ENCODE assay signal across 11 mouse cellular contexts in the genomic region with DNA sequence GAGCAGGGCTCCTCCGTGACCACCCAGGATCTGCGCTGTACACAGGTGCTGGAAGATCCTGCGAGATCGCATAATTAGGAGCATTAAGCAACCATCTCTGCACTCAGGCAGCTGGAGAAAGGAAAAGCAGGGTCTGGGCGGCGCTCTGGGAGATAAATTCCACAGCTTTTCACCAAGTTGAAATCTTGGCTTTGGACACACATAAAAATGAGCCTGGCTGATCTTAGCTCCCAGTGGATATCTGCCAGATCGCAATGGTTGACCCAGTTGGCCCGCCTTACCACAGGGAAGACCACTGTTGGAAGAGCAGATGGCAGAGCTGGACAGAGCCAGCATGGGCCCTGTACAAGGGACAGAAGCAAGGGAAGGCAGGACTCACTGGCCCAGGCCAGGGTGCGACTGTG. TPM values are rescaled to one million over a fixed set of nuclear protein-coding genes. Genes with fewer than 3 reads are reported as not detected.
DNase-seq lines count a peak whose midpoint lies in the region; ATAC-seq lines count a peak whose summit lies in the region.
"Had no signal": no experiment of that assay in that cellular context is flagged by ENCODE, and none has a peak within 500 bp of the region (broad histone marks: within the 10 kb centered on the region; RNA-seq: fewer than 3 reads in every experiment).

No protein-coding gene starts in this region.

- intact Hi-C loops in heart, postnatal 25 days (cut with DNase I) = no loop called here

- peak; percentile 95 for DNase-seq in heart, adult 11 months
- no peak for DNase-seq in heart, postnatal 25 days (ENCODE audit: low spot score)
- peak; percentile 36 for DNase-seq in midbrain, embryonic 14.5 days
- peak; percentile 86 to 88 for DNase-seq in cerebellum, postnatal 25 days
- DNase-seq in kidney, postnatal 14 days = peak; percentile 30
- no peak for DNase-seq in yolk sac, embryonic 10.5 days (ENCODE audit: low spot score)
- no peak for DNase-seq in adrenal gland, postnatal 36 days

- WGBS in midbrain, embryonic 14.5 days = 70% methylated on average over 9 of the region's 9 CpGs
- WGBS in midbrain, embryonic 15.5 days = 66% methylated on average over 9 of the region's 9 CpGs

- H3K27ac ChIP-seq in midbrain, embryonic 14.5 days (replicated peaks; ENCODE audit: low read depth, low read length) = 0 out of 2 replicates have a peak overlapping the region, but pooled peaks have one; percentile 26
- H3K27ac ChIP-seq in midbrain, embryonic 15.5 days = no peak overlapping the region
- H3K27ac ChIP-seq: embryonic facial prominence, embryonic 12.5 days; macrophage had no signal

- H3K9ac ChIP-seq in midbrain, embryonic 14.5 days (replicated peaks; ENCODE audit: low read length) = no peak overlapping the region
- H3K9ac ChIP-seq in midbrain, embryonic 15.5 days = no peak overlapping the region
- H3K9ac ChIP-seq: embryonic facial prominence, embryonic 12.5 days had no signal

- no peak for ATAC-seq in midbrain, embryonic 14.5 days (ENCODE audit: low FRiP score, low TSS enrichment)
- ATAC-seq in midbrain, embryonic 15.5 days (replicated peaks) = no peak
- ATAC-seq: activated CD4-positive, CD25-positive, alpha-beta regulatory T cell, adult 4 months had no signal

- H3K36me3 ChIP-seq in midbrain, embryonic 14.5 days (ENCODE audit: control insufficient read depth, insufficient read depth, low read length) = no peaks in the 10 kb centered on the region
- H3K36me3 ChIP-seq in midbrain, embryonic 15.5 days (replicated peaks) = no peaks in the 10 kb centered on the region

- no peak overlapping the region for H3K4me3 ChIP-seq in midbrain, embryonic 14.5 days (replicated peaks; ENCODE audit: low read depth, low read length)
- H3K4me3 ChIP-seq in midbrain, embryonic 15.5 days = no peak overlapping the region
- H3K4me3 ChIP-seq: embryonic facial prominence, embryonic 12.5 days had no signal

- H3K4me1 ChIP-seq in midbrain, embryonic 14.5 days (ENCODE audit: control insufficient read depth, insufficient read depth, low read length) = peaks cover 14% of the 10 kb centered on the region
- H3K4me1 ChIP-seq in midbrain, embryonic 15.5 days = no peaks in the 10 kb centered on the region; the same call in 1 of the 2 replicates

- no peak overlapping the region for H3K4me2 ChIP-seq in midbrain, embryonic 14.5 days (ENCODE audit: low read length)
- no peak overlapping the region for H3K4me2 ChIP-seq in midbrain, embryonic 15.5 days
- H3K4me2 ChIP-seq: embryonic facial prominence, embryonic 12.5 days had no signal

- H3K27me3 ChIP-seq in midbrain, embryonic 14.5 days (ENCODE audit: control insufficient read depth, insufficient read depth, low read length) = no peaks in the 10 kb centered on the region
- H3K27me3 ChIP-seq in midbrain, embryonic 15.5 days (replicated peaks) = no peaks in the 10 kb centered on the region
- H3K27me3 ChIP-seq: embryonic facial prominence, embryonic 12.5 days had no signal

- no peaks in the 10 kb centered on the region for H3K9me3 ChIP-seq in midbrain, embryonic 14.5 days (ENCODE audit: control insufficient read depth, low read length)
- H3K9me3 ChIP-seq in midbrain, embryonic 15.5 days = no peaks in the 10 kb centered on the region
- H3K9me3 ChIP-seq: embryonic facial prominence, embryonic 12.5 days had no signal

RNA-seq across cellular contexts. Expression of a gene that starts 13.3 kb away (rescaled TPM):
- total RNA-seq in heart, postnatal 25 days (2021) = 10 to 100 TPM; 33.6 to 35.3 TPM
- 77.5 and 89.2 TPM in 2 replicates for polyA plus RNA-seq in midbrain, embryonic 14.5 days (2014; fragmentation: Nextera tagmentation; extraction: Ambion mirVana)
- polyA plus RNA-seq in midbrain, embryonic 15.5 days (2015; fragmentation: Nextera tagmentation; extraction: Ambion mirVana) = 84.1 and 85.2 TPM in 2 replicates
- 10 to 100 TPM; 39.0 to 40.6 TPM for total RNA-seq in adrenal gland, postnatal 36 days (2021)

Comparison
In these comparisons a context has a peak if more than half of its experiments do, and no peak if none do; other contexts are left out.
1. DNase-seq: peak in heart, adult 11 months (single experiment), midbrain, embryonic 14.5 days (single experiment), cerebellum, postnatal 25 days (2 of 2) and kidney, postnatal 14 days (single experiment); none in heart, postnatal 25 days (single experiment), yolk sac, embryonic 10.5 days (single experiment) and adrenal gland, postnatal 36 days (0 of 2).